Mouse (Mus musculus): ENCODE measurements around the gene Ackr3. TPM values are rescaled to one million over a fixed set of nuclear protein-coding genes. Genes with fewer than 3 reads are reported as not detected.

Gene Ackr3
- polyA plus RNA-seq, 1 experiment from 2014 or later = 24.4 TPM

GRCm38 (mm10) chr1:90180966-90181699, 22.6 kb upstream of the Ackr3 start:
- no peak for ATAC-seq (ENCODE audit: borderline replicate concordance, extremely low read depth, low FRiP score, low TSS enrichment)
- Histone ChIP-seq H3K9ac (no peak overlapping the region), H3K27me3 (no peaks in the 10 kb centered on the region), H3K4me1 (no peaks in the 10 kb centered on the region), H3K27ac (no peak overlapping the region), H3K9me3 (no peaks in the 10 kb centered on the region; the same call in 1 of the 2 replicates), H3K4me2 (no peak overlapping the region), H3K4me3 (no peak overlapping the region), H3K36me3 (no peaks in the 10 kb centered on the region)
- 79% methylated on average over 12 of the region's 12 CpGs for WGBS

- Histone ChIP-seq H3K4me1 (no peaks in the 10 kb centered on the region), H3K4me3 (no peak overlapping the region), H3K4me2 (no peak overlapping the region), H3K9me3 (no peaks in the 10 kb centered on the region; the same call in 1 of the 2 replicates), H3K27ac (no peak overlapping the region), H3K36me3 (no peaks in the 10 kb centered on the region), H3K27me3 (no peaks in the 10 kb centered on the region), H3K9ac (no peak overlapping the region)
- ATAC-seq (ENCODE audit: borderline replicate concordance, extremely low read depth, low FRiP score, low TSS enrichment) = no peak
- 57% methylated on average over 5 of the region's 5 CpGs for WGBS
Measured at GRCm38 (mm10) chr1:90182521-90182920, 21.3 kb upstream of the Ackr3 start.

- no peak overlapping the region for H3K27ac ChIP-seq
- H3K4me2 ChIP-seq = no peak overlapping the region
- WGBS = 50% methylated on average over 6 of the region's 6 CpGs
- H3K4me3 ChIP-seq = no peak overlapping the region
- no peaks in the 10 kb centered on the region; the same call in 1 of the 2 replicates for H3K9me3 ChIP-seq
- no peak overlapping the region for H3K9ac ChIP-seq
- no peaks in the 10 kb centered on the region for H3K27me3 ChIP-seq
- no peaks in the 10 kb centered on the region for H3K36me3 ChIP-seq
- ATAC-seq (ENCODE audit: borderline replicate concordance, extremely low read depth, low FRiP score, low TSS enrichment) = no peak
- H3K4me1 ChIP-seq = no peaks in the 10 kb centered on the region
Measured at GRCm38 (mm10) chr1:90183602-90184001, 20.2 kb upstream of the Ackr3 start.

- WGBS = 61% methylated on average over 4 of the region's 4 CpGs
- Histone ChIP-seq H3K36me3 (no peaks in the 10 kb centered on the region), H3K27ac (no peak overlapping the region), H3K4me1 (no peaks in the 10 kb centered on the region), H3K9ac (no peak overlapping the region), H3K27me3 (no peaks in the 10 kb centered on the region), H3K4me3 (no peak overlapping the region), H3K9me3 (no peaks in the 10 kb centered on the region; the same call in 1 of the 2 replicates), H3K4me2 (no peak overlapping the region)
- peak; percentile 27 for ATAC-seq (ENCODE audit: borderline replicate concordance, extremely low read depth, low FRiP score, low TSS enrichment)
Measured at GRCm38 (mm10) chr1:90186173-90186572, 17.6 kb upstream of the Ackr3 start.

GRCm38 (mm10) chr1:90186874-90187273, 16.9 kb upstream of the Ackr3 start:
- 81% methylated on average over 5 of the region's 5 CpGs for WGBS
- no peak overlapping the region for H3K9ac ChIP-seq
- H3K4me3 ChIP-seq = no peak overlapping the region
- no peak overlapping the region for H3K4me2 ChIP-seq
- no peak overlapping the region for H3K27ac ChIP-seq
- no peaks in the 10 kb centered on the region for H3K27me3 ChIP-seq
- no peak for ATAC-seq (ENCODE audit: borderline replicate concordance, extremely low read depth, low FRiP score, low TSS enrichment)
- H3K9me3 ChIP-seq = no peaks in the 10 kb centered on the region; the same call in 1 of the 2 replicates
- H3K36me3 ChIP-seq = no peaks in the 10 kb centered on the region
- H3K4me1 ChIP-seq = no peaks in the 10 kb centered on the region

- H3K9ac ChIP-seq = no peak overlapping the region
- H3K4me1 ChIP-seq = no peaks in the 10 kb centered on the region
- H3K4me3 ChIP-seq = no peak overlapping the region
- ATAC-seq (ENCODE audit: borderline replicate concordance, extremely low read depth, low FRiP score, low TSS enrichment) = no peak
- no peaks in the 10 kb centered on the region for H3K36me3 ChIP-seq
- H3K27me3 ChIP-seq = no peaks in the 10 kb centered on the region
- no peak overlapping the region for H3K27ac ChIP-seq
- H3K9me3 ChIP-seq = no peaks in the 10 kb centered on the region; the same call in 1 of the 2 replicates
- no peak overlapping the region for H3K4me2 ChIP-seq
- 86% methylated on average over 6 of the region's 6 CpGs for WGBS
Measured at GRCm38 (mm10) chr1:90189046-90189445, 14.7 kb upstream of the Ackr3 start.

- no peak overlapping the region for H3K4me3 ChIP-seq
- peaks cover 30% of the 10 kb centered on the region for H3K4me1 ChIP-seq
- H3K9ac ChIP-seq = no peak overlapping the region
- no peaks in the 10 kb centered on the region for H3K9me3 ChIP-seq
- no peak overlapping the region for H3K27ac ChIP-seq
- no peak overlapping the region for H3K4me2 ChIP-seq
- 72% methylated on average over 5 of the region's 5 CpGs for WGBS
- no peak for ATAC-seq (ENCODE audit: borderline replicate concordance, extremely low read depth, low FRiP score, low TSS enrichment)
- peaks cover 43% of the 10 kb centered on the region for H3K27me3 ChIP-seq
- H3K36me3 ChIP-seq = no peaks in the 10 kb centered on the region
Measured at GRCm38 (mm10) chr1:90201246-90201645, 2.5 kb upstream of the Ackr3 start.

- no peak overlapping the region for H3K4me3 ChIP-seq
Measured at GRCm38 (mm10) chr1:90201655-90202054, 2.1 kb upstream of the Ackr3 start.

GRCm38 (mm10) chr1:90202207-90202978, 1.4 kb upstream of the Ackr3 start:
- Histone ChIP-seq H3K4me3 (no peak overlapping the region), H3K36me3 (no peaks in the 10 kb centered on the region), H3K27me3 (peaks cover 53% of the 10 kb centered on the region), H3K27ac (no peak overlapping the region), H3K4me1 (peaks cover 30% of the 10 kb centered on the region), H3K9ac (peak overlapping the region; percentile 7; the same call in 1 of the 2 replicates), H3K9me3 (no peaks in the 10 kb centered on the region), H3K4me2 (peak overlapping the region; percentile 41)
- peak; percentile 33; the same call in 1 of the 2 replicates for ATAC-seq (ENCODE audit: borderline replicate concordance, extremely low read depth, low FRiP score, low TSS enrichment)
- WGBS = 19% methylated on average over 23 of the region's 23 CpGs

More at GRCm38 (mm10) chr1:90201655-90202054, 2.1 kb upstream of the Ackr3 start:
- H3K9me3 ChIP-seq = no peaks in the 10 kb centered on the region
- peaks cover 30% of the 10 kb centered on the region for H3K4me1 ChIP-seq
- WGBS = 49% methylated on average over 2 of the region's 2 CpGs
- no peak overlapping the region for H3K9ac ChIP-seq
- H3K36me3 ChIP-seq = no peaks in the 10 kb centered on the region
- H3K27me3 ChIP-seq = peaks cover 47% of the 10 kb centered on the region
- H3K4me2 ChIP-seq = no peak overlapping the region
- ATAC-seq (ENCODE audit: borderline replicate concordance, extremely low read depth, low FRiP score, low TSS enrichment) = no peak
- H3K27ac ChIP-seq = no peak overlapping the region

- peaks cover 60% of the 10 kb centered on the region for H3K27me3 ChIP-seq
- H3K36me3 ChIP-seq = no peaks in the 10 kb centered on the region
- 12% methylated on average over 11 of the region's 11 CpGs for WGBS
- peaks cover 35% of the 10 kb centered on the region for H3K4me1 ChIP-seq
- H3K4me3 ChIP-seq = peak overlapping the region; percentile 45
- no peak overlapping the region for H3K27ac ChIP-seq
- H3K9ac ChIP-seq = no peak overlapping the region; the same call in 1 of the 2 replicates
- ATAC-seq (ENCODE audit: borderline replicate concordance, extremely low read depth, low FRiP score, low TSS enrichment) = no peak
- H3K9me3 ChIP-seq = no peaks in the 10 kb centered on the region
- H3K4me2 ChIP-seq = peak overlapping the region; percentile 57
Measured at GRCm38 (mm10) chr1:90203341-90203740, 439 bp upstream of the Ackr3 start.

- 38% methylated on average over 1 of the region's 1 CpGs for WGBS
- Histone ChIP-seq H3K27ac (peak overlapping the region; percentile 29), H3K4me1 (peaks cover 46% of the 10 kb centered on the region)
Measured at GRCm38 (mm10) chr1:90204821-90205220, 1.0 kb downstream of the Ackr3 start.

GRCm38 (mm10) chr1:90205223-90205622, 1.4 kb downstream of the Ackr3 start:
- H3K27ac ChIP-seq = peak overlapping the region; percentile 29
- H3K36me3 ChIP-seq = no peaks in the 10 kb centered on the region
- ATAC-seq (ENCODE audit: borderline replicate concordance, extremely low read depth, low FRiP score, low TSS enrichment) = peak; percentile 51; the same call in 1 of the 2 replicates
- H3K9ac ChIP-seq = peak overlapping the region; percentile 34
- H3K4me1 ChIP-seq = peaks cover 46% of the 10 kb centered on the region
- no peaks in the 10 kb centered on the region for H3K9me3 ChIP-seq
- H3K4me3 ChIP-seq = peak overlapping the region; percentile 45
- H3K27me3 ChIP-seq = peaks cover 65% of the 10 kb centered on the region
- 2% methylated on average over 6 of the region's 6 CpGs for WGBS
- peak overlapping the region; percentile 57 for H3K4me2 ChIP-seq

More at GRCm38 (mm10) chr1:90204821-90205220, 1.0 kb downstream of the Ackr3 start:
- peak overlapping the region; percentile 57 for H3K4me2 ChIP-seq
- H3K27me3 ChIP-seq = peaks cover 63% of the 10 kb centered on the region
- H3K9ac ChIP-seq = peak overlapping the region; percentile 34
- no peaks in the 10 kb centered on the region for H3K9me3 ChIP-seq
- no peak for ATAC-seq (ENCODE audit: borderline replicate concordance, extremely low read depth, low FRiP score, low TSS enrichment)
- no peaks in the 10 kb centered on the region for H3K36me3 ChIP-seq
- peak overlapping the region; percentile 45 for H3K4me3 ChIP-seq
